Comparison of ENCODE assay signal across 26 mouse cellular contexts in genomic region chr10:61669289-61669688, GRCm38 (mm10). TPM values are rescaled to one million over a fixed set of nuclear protein-coding genes. Genes with fewer than 3 reads are reported as not detected.
A peak's percentile ranks its signal among the peaks of the same experiment; 100 is the strongest.
DNase-seq lines count a peak whose midpoint lies in the region; ATAC-seq and TF ChIP-seq lines count a peak whose summit lies in the region.
"Had no signal": no experiment of that assay in that cellular context is flagged by ENCODE, and none has a peak within 500 bp of the region (broad histone marks: within the 10 kb centered on the region; RNA-seq: fewer than 3 reads in every experiment).

No protein-coding gene starts in this region.

- no peak overlapping the region for H3K9ac ChIP-seq in forebrain, embryonic 14.5 days (ENCODE audit: low read length)
- H3K9ac ChIP-seq in forebrain, embryonic 13.5 days: no peak overlapping the region
- H3K9ac ChIP-seq in midbrain, postnatal 0 days (replicated peaks; ENCODE audit: low read length, poor library complexity, severe bottlenecking): no peak overlapping the region
- H3K9ac ChIP-seq in midbrain, embryonic 13.5 days (replicated peaks): no peak overlapping the region
- no peak overlapping the region for H3K9ac ChIP-seq in hindbrain, embryonic 15.5 days
- no peak overlapping the region for H3K9ac ChIP-seq in stomach, postnatal 0 days (ENCODE audit: low read length)
- H3K9ac ChIP-seq in kidney, embryonic 16.5 days (replicated peaks; ENCODE audit: low read length): no peak overlapping the region
- H3K9ac ChIP-seq: limb, embryonic 12.5 days; liver, embryonic 15.5 days; lung, embryonic 14.5 days; midbrain, embryonic 12.5 days had no signal

- H3K36me3 ChIP-seq in forebrain, embryonic 14.5 days (ENCODE audit: control insufficient read depth, insufficient read depth, low read length): peaks cover 86% of the 10 kb centered on the region
- peaks cover 93% of the 10 kb centered on the region for H3K36me3 ChIP-seq in forebrain, embryonic 13.5 days (ENCODE audit: poor library complexity, severe bottlenecking)
- H3K36me3 ChIP-seq in midbrain, postnatal 0 days (ENCODE audit: insufficient read depth, low read length): peaks cover 52% of the 10 kb centered on the region
- peaks cover 91% of the 10 kb centered on the region for H3K36me3 ChIP-seq in midbrain, embryonic 13.5 days
- peaks cover 88% of the 10 kb centered on the region for H3K36me3 ChIP-seq in hindbrain, embryonic 15.5 days
- H3K36me3 ChIP-seq in stomach, postnatal 0 days (ENCODE audit: control insufficient read depth, insufficient read depth, low read length): peaks cover 3% of the 10 kb centered on the region; the same call in 1 of the 2 replicates
- H3K36me3 ChIP-seq in kidney, embryonic 16.5 days (ENCODE audit: insufficient read depth, low read length): peaks cover 47% of the 10 kb centered on the region

- H3K4me3 ChIP-seq in forebrain, embryonic 14.5 days (ENCODE audit: low read depth, low read length): no peak overlapping the region
- H3K4me3 ChIP-seq in forebrain, embryonic 13.5 days: no peak overlapping the region
- H3K4me3 ChIP-seq in midbrain, postnatal 0 days (ENCODE audit: low read depth, low read length): no peak overlapping the region
- H3K4me3 ChIP-seq in midbrain, embryonic 13.5 days (replicated peaks): no peak overlapping the region
- no peak overlapping the region for H3K4me3 ChIP-seq in hindbrain, embryonic 15.5 days
- no peak overlapping the region for H3K4me3 ChIP-seq in stomach, postnatal 0 days (ENCODE audit: low read depth, low read length)
- H3K4me3 ChIP-seq in kidney, embryonic 16.5 days (ENCODE audit: low read length): no peak overlapping the region
- H3K4me3 ChIP-seq: limb, embryonic 12.5 days; liver, embryonic 15.5 days; megakaryocyte, embryonic 14.5 days; midbrain, embryonic 12.5 days had no signal

- no peaks in the 10 kb centered on the region for H3K27me3 ChIP-seq in forebrain, embryonic 14.5 days (replicated peaks; ENCODE audit: control insufficient read depth, insufficient read depth, low read length)
- H3K27me3 ChIP-seq in forebrain, embryonic 13.5 days: no peaks in the 10 kb centered on the region
- H3K27me3 ChIP-seq in midbrain, postnatal 0 days (ENCODE audit: insufficient read depth, low read length): no peaks in the 10 kb centered on the region
- H3K27me3 ChIP-seq in midbrain, embryonic 13.5 days: no peaks in the 10 kb centered on the region
- no peaks in the 10 kb centered on the region for H3K27me3 ChIP-seq in hindbrain, embryonic 15.5 days
- H3K27me3 ChIP-seq in stomach, postnatal 0 days (ENCODE audit: control insufficient read depth, insufficient read depth, low read length): no peaks in the 10 kb centered on the region
- H3K27me3 ChIP-seq in kidney, embryonic 16.5 days (ENCODE audit: insufficient read depth, low read length): no peaks in the 10 kb centered on the region
- H3K27me3 ChIP-seq: CH12.LX; limb, embryonic 12.5 days; liver, embryonic 15.5 days; megakaryocyte, embryonic 14.5 days; midbrain, embryonic 12.5 days had no signal

- H3K4me2 ChIP-seq in forebrain, embryonic 14.5 days (ENCODE audit: low read length): no peak overlapping the region
- no peak overlapping the region for H3K4me2 ChIP-seq in forebrain, embryonic 13.5 days
- no peak overlapping the region for H3K4me2 ChIP-seq in midbrain, postnatal 0 days (ENCODE audit: low read depth, low read length, poor library complexity, severe bottlenecking)
- no peak overlapping the region for H3K4me2 ChIP-seq in midbrain, embryonic 13.5 days (replicated peaks)
- no peak overlapping the region for H3K4me2 ChIP-seq in hindbrain, embryonic 15.5 days
- H3K4me2 ChIP-seq in stomach, postnatal 0 days (replicated peaks; ENCODE audit: low read depth): no peak overlapping the region
- no peak overlapping the region for H3K4me2 ChIP-seq in kidney, embryonic 16.5 days (replicated peaks; ENCODE audit: low read depth, low read length)
- H3K4me2 ChIP-seq: heart, embryonic 11.5 days; limb, embryonic 12.5 days; liver, embryonic 15.5 days; lung, embryonic 14.5 days; midbrain, embryonic 12.5 days had no signal

- WGBS in forebrain, embryonic 14.5 days: 36% methylated on average over 7 of the region's 7 CpGs
- WGBS in forebrain, embryonic 13.5 days: 53% methylated on average over 7 of the region's 7 CpGs
- WGBS in midbrain, postnatal 0 days: 80% methylated on average over 7 of the region's 7 CpGs
- WGBS in midbrain, embryonic 13.5 days: 88% methylated on average over 7 of the region's 7 CpGs
- 38% methylated on average over 7 of the region's 7 CpGs for WGBS in hindbrain, embryonic 15.5 days
- WGBS in stomach, postnatal 0 days: 71% methylated on average over 7 of the region's 7 CpGs
- 85% methylated on average over 7 of the region's 7 CpGs for WGBS in kidney, embryonic 16.5 days

- H3K4me1 ChIP-seq in forebrain, embryonic 14.5 days (ENCODE audit: control insufficient read depth, insufficient read depth, low read length): no peaks in the 10 kb centered on the region
- H3K4me1 ChIP-seq in forebrain, embryonic 13.5 days: no peaks in the 10 kb centered on the region
- H3K4me1 ChIP-seq in midbrain, postnatal 0 days (ENCODE audit: insufficient read depth, low read length): no peaks in the 10 kb centered on the region
- H3K4me1 ChIP-seq in midbrain, embryonic 13.5 days (replicated peaks): no peaks in the 10 kb centered on the region
- no peaks in the 10 kb centered on the region for H3K4me1 ChIP-seq in hindbrain, embryonic 15.5 days (replicated peaks)
- no peaks in the 10 kb centered on the region for H3K4me1 ChIP-seq in stomach, postnatal 0 days (replicated peaks; ENCODE audit: control insufficient read depth, insufficient read depth)
- H3K4me1 ChIP-seq in kidney, embryonic 16.5 days (ENCODE audit: insufficient read depth, low read length): no peaks in the 10 kb centered on the region
- H3K4me1 ChIP-seq: limb, embryonic 12.5 days; midbrain, embryonic 12.5 days had no signal

- no peak overlapping the region for H3K27ac ChIP-seq in forebrain, embryonic 14.5 days (ENCODE audit: low read depth, low read length)
- no peak overlapping the region for H3K27ac ChIP-seq in forebrain, embryonic 13.5 days
- no peak overlapping the region for H3K27ac ChIP-seq in midbrain, postnatal 0 days (ENCODE audit: low read depth, low read length)
- no peak overlapping the region for H3K27ac ChIP-seq in midbrain, embryonic 13.5 days
- no peak overlapping the region for H3K27ac ChIP-seq in hindbrain, embryonic 15.5 days (replicated peaks)
- H3K27ac ChIP-seq in stomach, postnatal 0 days (replicated peaks): peak overlapping the region; percentile 41; the same call in 1 of the 2 replicates
- no peak overlapping the region for H3K27ac ChIP-seq in kidney, embryonic 16.5 days (ENCODE audit: low read length)
- H3K27ac ChIP-seq: limb, embryonic 12.5 days; liver, embryonic 15.5 days; midbrain, embryonic 12.5 days had no signal

- DNase-seq in forebrain, embryonic 14.5 days (ENCODE audit: low spot score): peak; percentile 56
- DNase-seq in midbrain, postnatal 0 days (ENCODE audit: low spot score): peak; percentile 48
- DNase-seq in stomach, postnatal 0 days (ENCODE audit: low spot score): no peak
- DNase-seq in adrenal gland, postnatal 10 days: no peak
- DNase-seq: adrenal gland, postnatal 36 days; cerebellum, adult 8-10 months; cerebellum, postnatal 36 days; gastrocnemius, postnatal 14 days; heart, adult 11 months; heart, postnatal 36 days; kidney, adult 11 months; kidney, postnatal 25 days; lung, embryonic 14.5 days; lung, postnatal 36 days had no signal

- TF ChIP-seq EP300 in stomach, postnatal 0 days (optimal IDR thresholded peaks at IDR 0.05): no peak

- peak; percentile 42; the same call in 1 of the 2 replicates for ATAC-seq in forebrain, embryonic 14.5 days
- ATAC-seq in forebrain, embryonic 13.5 days: no peak
- no peak for ATAC-seq in midbrain, postnatal 0 days (ENCODE audit: low FRiP score)
- no peak for ATAC-seq in midbrain, embryonic 13.5 days
- ATAC-seq in hindbrain, embryonic 15.5 days (ENCODE audit: low FRiP score, low read depth): peak; percentile 84
- ATAC-seq in stomach, postnatal 0 days (ENCODE audit: low FRiP score, low TSS enrichment): no peak
- no peak for ATAC-seq in kidney, embryonic 16.5 days (ENCODE audit: low FRiP score, low TSS enrichment)
- ATAC-seq: inflammation-experienced regulatory T-cells, adult 6 months had no signal

- no peaks in the 10 kb centered on the region for H3K9me3 ChIP-seq in forebrain, embryonic 14.5 days (replicated peaks; ENCODE audit: control insufficient read depth, low read length)
- H3K9me3 ChIP-seq in forebrain, embryonic 13.5 days (replicated peaks): no peaks in the 10 kb centered on the region
- H3K9me3 ChIP-seq in midbrain, postnatal 0 days (ENCODE audit: low read length): no peaks in the 10 kb centered on the region
- H3K9me3 ChIP-seq in midbrain, embryonic 13.5 days: no peaks in the 10 kb centered on the region
- H3K9me3 ChIP-seq in hindbrain, embryonic 15.5 days: no peaks in the 10 kb centered on the region
- H3K9me3 ChIP-seq in stomach, postnatal 0 days (ENCODE audit: control insufficient read depth, low read length): no peaks in the 10 kb centered on the region
- H3K9me3 ChIP-seq in kidney, embryonic 16.5 days (ENCODE audit: low read length): no peaks in the 10 kb centered on the region
- H3K9me3 ChIP-seq: G1E; limb, embryonic 12.5 days; liver, embryonic 15.5 days; megakaryocyte, embryonic 14.5 days; midbrain, embryonic 12.5 days had no signal

- TF ChIP-seq CTCF in midbrain, postnatal 0 days (IDR thresholded peaks at IDR 0.05): no peak
- TF ChIP-seq CTCF in stomach, postnatal 0 days (IDR thresholded peaks at IDR 0.05; ENCODE audit: low read depth): no peak

RNA-seq across cellular contexts. Expression of gene Sar1a, which starts 10.8 kb away (rescaled TPM):
- 245 and 253 TPM in 2 replicates for polyA plus RNA-seq in forebrain, embryonic 14.5 days (2014; fragmentation: Nextera tagmentation; extraction: Ambion mirVana)
- polyA plus RNA-seq in forebrain, embryonic 13.5 days (2015; fragmentation: Nextera tagmentation; extraction: Ambion mirVana): 205 and 216 TPM in 2 replicates
- total RNA-seq in midbrain, postnatal 0 days (2014; rRNA removed): 141 and 167 TPM in 2 replicates
- polyA plus RNA-seq in midbrain, postnatal 0 days (2015; fragmentation: Nextera tagmentation; extraction: Ambion mirVana): 192 and 197 TPM in 2 replicates
- 200 and 207 TPM in 2 replicates for polyA plus RNA-seq in midbrain, embryonic 13.5 days (2015; fragmentation: Nextera tagmentation; extraction: Ambion mirVana)
- polyA plus RNA-seq in hindbrain, embryonic 15.5 days (2015; fragmentation: Nextera tagmentation; extraction: Ambion mirVana): 190 and 193 TPM in 2 replicates
- polyA plus RNA-seq in stomach, postnatal 0 days (2015; fragmentation: Nextera tagmentation; extraction: Ambion mirVana): 135 and 146 TPM in 2 replicates
- 100 to 1,000 TPM; 161 to 179 TPM for total RNA-seq in adrenal gland, postnatal 10 days (2021)
- 247 and 260 TPM in 2 replicates for polyA plus RNA-seq in kidney, embryonic 16.5 days (2015; fragmentation: Nextera tagmentation; extraction: Ambion mirVana)

RNA-seq across cellular contexts. Expression of gene Ppa1, which starts 20.9 kb away (rescaled TPM):
- polyA plus RNA-seq in forebrain, embryonic 14.5 days (2014; fragmentation: Nextera tagmentation; extraction: Ambion mirVana): 264 and 265 TPM in 2 replicates
- polyA plus RNA-seq in forebrain, embryonic 13.5 days (2015; fragmentation: Nextera tagmentation; extraction: Ambion mirVana): 285 and 287 TPM in 2 replicates
- total RNA-seq in midbrain, postnatal 0 days (2014; rRNA removed): 88.8 and 111 TPM in 2 replicates
- polyA plus RNA-seq in midbrain, postnatal 0 days (2015; fragmentation: Nextera tagmentation; extraction: Ambion mirVana): 172 and 184 TPM in 2 replicates
- polyA plus RNA-seq in midbrain, embryonic 13.5 days (2015; fragmentation: Nextera tagmentation; extraction: Ambion mirVana): 230 and 231 TPM in 2 replicates
- polyA plus RNA-seq in hindbrain, embryonic 15.5 days (2015; fragmentation: Nextera tagmentation; extraction: Ambion mirVana): 204 and 212 TPM in 2 replicates
- polyA plus RNA-seq in stomach, postnatal 0 days (2015; fragmentation: Nextera tagmentation; extraction: Ambion mirVana): 117 and 124 TPM in 2 replicates
- 100 to 1,000 TPM; 110 to 122 TPM for total RNA-seq in adrenal gland, postnatal 10 days (2021)
- polyA plus RNA-seq in kidney, embryonic 16.5 days (2015; fragmentation: Nextera tagmentation; extraction: Ambion mirVana): 179 and 180 TPM in 2 replicates

RNA-seq across cellular contexts. Expression of gene Tysnd1, which starts 26.0 kb away (rescaled TPM):
- polyA plus RNA-seq in forebrain, embryonic 14.5 days (2014; fragmentation: Nextera tagmentation; extraction: Ambion mirVana): 23.7 and 24.6 TPM in 2 replicates
- polyA plus RNA-seq in forebrain, embryonic 13.5 days (2015; fragmentation: Nextera tagmentation; extraction: Ambion mirVana): 18.0 and 18.4 TPM in 2 replicates
- total RNA-seq in midbrain, postnatal 0 days (2014; rRNA removed): 59.9 and 76.1 TPM in 2 replicates
- 28.5 and 28.8 TPM in 2 replicates for polyA plus RNA-seq in midbrain, postnatal 0 days (2015; fragmentation: Nextera tagmentation; extraction: Ambion mirVana)
- polyA plus RNA-seq in midbrain, embryonic 13.5 days (2015; fragmentation: Nextera tagmentation; extraction: Ambion mirVana): 16.3 and 24.9 TPM in 2 replicates
- 32.8 and 37.1 TPM in 2 replicates for polyA plus RNA-seq in hindbrain, embryonic 15.5 days (2015; fragmentation: Nextera tagmentation; extraction: Ambion mirVana)
- polyA plus RNA-seq in stomach, postnatal 0 days (2015; fragmentation: Nextera tagmentation; extraction: Ambion mirVana): 18.5 and 20.9 TPM in 2 replicates
- total RNA-seq in adrenal gland, postnatal 10 days (2021): 10 to 100 TPM; 84.3 to 87.3 TPM
- 31.2 and 37.0 TPM in 2 replicates for polyA plus RNA-seq in kidney, embryonic 16.5 days (2015; fragmentation: Nextera tagmentation; extraction: Ambion mirVana)

RNA-seq across cellular contexts. Expression of gene Aifm2, which starts 45.8 kb away (rescaled TPM):
- polyA plus RNA-seq in forebrain, embryonic 14.5 days (2014; fragmentation: Nextera tagmentation; extraction: Ambion mirVana): 4.4 and 5.2 TPM in 2 replicates
- polyA plus RNA-seq in forebrain, embryonic 13.5 days (2015; fragmentation: Nextera tagmentation; extraction: Ambion mirVana): 5.0 and 5.1 TPM in 2 replicates
- 21.4 and 27.4 TPM in 2 replicates for total RNA-seq in midbrain, postnatal 0 days (2014; rRNA removed)
- 18.6 and 19.2 TPM in 2 replicates for polyA plus RNA-seq in midbrain, postnatal 0 days (2015; fragmentation: Nextera tagmentation; extraction: Ambion mirVana)
- 4.9 and 6.5 TPM in 2 replicates for polyA plus RNA-seq in midbrain, embryonic 13.5 days (2015; fragmentation: Nextera tagmentation; extraction: Ambion mirVana)
- polyA plus RNA-seq in hindbrain, embryonic 15.5 days (2015; fragmentation: Nextera tagmentation; extraction: Ambion mirVana): 13.8 and 14.2 TPM in 2 replicates
- polyA plus RNA-seq in stomach, postnatal 0 days (2015; fragmentation: Nextera tagmentation; extraction: Ambion mirVana): 9.2 and 9.4 TPM in 2 replicates
- 100 to 1,000 TPM; 292 TPM for total RNA-seq in adrenal gland, postnatal 10 days (2021)
- 24.3 and 28.0 TPM in 2 replicates for polyA plus RNA-seq in kidney, embryonic 16.5 days (2015; fragmentation: Nextera tagmentation; extraction: Ambion mirVana)

Comparison
In these comparisons a context has a peak if more than half of its experiments do, and no peak if none do; other contexts are left out.
1. ATAC-seq: peak in forebrain, embryonic 14.5 days (single experiment) and hindbrain, embryonic 15.5 days (single experiment); none in forebrain, embryonic 13.5 days (single experiment), midbrain, postnatal 0 days (single experiment), midbrain, embryonic 13.5 days (single experiment), stomach, postnatal 0 days (single experiment) and kidney, embryonic 16.5 days (single experiment).
2. DNase-seq: peak in forebrain, embryonic 14.5 days (single experiment) and midbrain, postnatal 0 days (single experiment); none in stomach, postnatal 0 days (single experiment) and adrenal gland, postnatal 10 days (single experiment).